Mouse (Mus musculus): Measurements from ENCODE around the gene Senp1. TPM values are rescaled to one million over a fixed set of nuclear protein-coding genes. Genes with fewer than 3 reads are reported as not detected.

Gene Senp1
- polyA plus RNA-seq, 1 experiment from 2014 or later, result 26.9 TPM

GRCm38 (mm10) chr15:98044387-98044786 is 49.2 kb downstream of the Senp1 start:
- Histone ChIP-seq H3K36me3 (peaks cover 93% of the 10 kb centered on the region), H3K9ac (no peak overlapping the region), H3K9me3 (replicated peaks) (0 out of 2 replicates have a peak, but pooled peaks cover 2% of the 10 kb centered on the region), H3K27me3 (replicated peaks) (no peaks in the 10 kb centered on the region), H3K4me2 (no peak overlapping the region), H3K4me1 (replicated peaks) (no peaks in the 10 kb centered on the region), H3K27ac (ENCODE audit: poor library complexity, severe bottlenecking) (no peak overlapping the region), H3K4me3 (no peak overlapping the region)
- ATAC-seq (ENCODE audit: insufficient number of reproducible peaks, low FRiP score), result no peak
- WGBS, result 89% methylated on average over 5 of the region's 5 CpGs

- no peaks in the 10 kb centered on the region for H3K27me3 ChIP-seq (replicated peaks)
- WGBS, result 85% methylated on average over 6 of the region's 6 CpGs
- H3K4me3 ChIP-seq, result no peak overlapping the region
- 0 out of 2 replicates have a peak, but pooled peaks cover 2% of the 10 kb centered on the region for H3K9me3 ChIP-seq (replicated peaks)
- H3K4me1 ChIP-seq (replicated peaks), result no peaks in the 10 kb centered on the region
- H3K9ac ChIP-seq, result no peak overlapping the region
- H3K4me2 ChIP-seq, result no peak overlapping the region
- no peak for ATAC-seq (ENCODE audit: insufficient number of reproducible peaks, low FRiP score)
- H3K27ac ChIP-seq (ENCODE audit: poor library complexity, severe bottlenecking), result no peak overlapping the region
- peaks cover 93% of the 10 kb centered on the region for H3K36me3 ChIP-seq
Observed at GRCm38 (mm10) chr15:98043967-98044366, 49.6 kb downstream of the Senp1 start.

GRCm38 (mm10) chr15:98042508-98042907 is 51.0 kb downstream of the Senp1 start:
- Histone ChIP-seq H3K9ac (no peak overlapping the region), H3K4me3 (no peak overlapping the region), H3K27ac (ENCODE audit: poor library complexity, severe bottlenecking) (no peak overlapping the region), H3K4me2 (no peak overlapping the region), H3K27me3 (replicated peaks) (no peaks in the 10 kb centered on the region), H3K36me3 (peaks cover 90% of the 10 kb centered on the region), H3K9me3 (replicated peaks) (0 out of 2 replicates have a peak, but pooled peaks cover 2% of the 10 kb centered on the region), H3K4me1 (replicated peaks) (no peaks in the 10 kb centered on the region)
- 84% methylated on average over 12 of the region's 12 CpGs for WGBS
- no peak for ATAC-seq (ENCODE audit: insufficient number of reproducible peaks, low FRiP score)

- Histone ChIP-seq H3K9ac (no peak overlapping the region), H3K9me3 (replicated peaks) (peaks cover 2% of the 10 kb centered on the region; the same call in 1 of the 2 replicates), H3K27ac (ENCODE audit: poor library complexity, severe bottlenecking) (no peak overlapping the region), H3K4me2 (no peak overlapping the region), H3K4me1 (replicated peaks) (peaks cover 12% of the 10 kb centered on the region), H3K4me3 (no peak overlapping the region), H3K36me3 (peaks cover 83% of the 10 kb centered on the region), H3K27me3 (replicated peaks) (no peaks in the 10 kb centered on the region)
- no peak for ATAC-seq (ENCODE audit: insufficient number of reproducible peaks, low FRiP score)
- WGBS, result 86% methylated on average over 10 of the region's 10 CpGs
Observed at GRCm38 (mm10) chr15:98039682-98040081, 53.9 kb downstream of the Senp1 start.

GRCm38 (mm10) chr15:98036578-98036977 is 57.0 kb downstream of the Senp1 start:
- 86% methylated on average over 5 of the region's 5 CpGs for WGBS
- ATAC-seq (ENCODE audit: insufficient number of reproducible peaks, low FRiP score), result no peak
- H3K9me3 ChIP-seq (replicated peaks), result no peaks in the 10 kb centered on the region; the same call in 1 of the 2 replicates
- peaks cover 12% of the 10 kb centered on the region for H3K4me1 ChIP-seq (replicated peaks)
- H3K27me3 ChIP-seq (replicated peaks), result no peaks in the 10 kb centered on the region
- H3K27ac ChIP-seq (ENCODE audit: poor library complexity, severe bottlenecking), result no peak overlapping the region
- H3K9ac ChIP-seq, result no peak overlapping the region
- no peak overlapping the region for H3K4me3 ChIP-seq
- H3K4me2 ChIP-seq, result no peak overlapping the region
- peaks cover 60% of the 10 kb centered on the region for H3K36me3 ChIP-seq

GRCm38 (mm10) chr15:98035076-98035755 is 58.3 kb downstream of the Senp1 start:
- Histone ChIP-seq H3K4me1 (replicated peaks) (peaks cover 16% of the 10 kb centered on the region), H3K9me3 (replicated peaks) (no peaks in the 10 kb centered on the region; the same call in 1 of the 2 replicates), H3K4me3 (no peak overlapping the region), H3K4me2 (no peak overlapping the region), H3K27ac (ENCODE audit: poor library complexity, severe bottlenecking) (no peak overlapping the region), H3K27me3 (replicated peaks) (no peaks in the 10 kb centered on the region), H3K36me3 (peaks cover 47% of the 10 kb centered on the region), H3K9ac (no peak overlapping the region)
- no peak for ATAC-seq (ENCODE audit: insufficient number of reproducible peaks, low FRiP score)
- WGBS, result 28% methylated on average over 3 of the region's 3 CpGs

GRCm38 (mm10) chr15:98033233-98033748 is 60.3 kb downstream of the Senp1 start:
- 81% methylated on average over 9 of the region's 9 CpGs for WGBS
- ATAC-seq (ENCODE audit: insufficient number of reproducible peaks, low FRiP score), result no peak

GRCm38 (mm10) chr15:98029798-98030197 is 63.7 kb downstream of the Senp1 start:
- H3K4me1 ChIP-seq (replicated peaks), result peaks cover 42% of the 10 kb centered on the region
- H3K36me3 ChIP-seq, result peaks cover 4% of the 10 kb centered on the region; the same call in 1 of the 2 replicates
- WGBS, result 75% methylated on average over 6 of the region's 6 CpGs
- ATAC-seq (ENCODE audit: insufficient number of reproducible peaks, low FRiP score), result no peak
- H3K4me3 ChIP-seq, result no peak overlapping the region
- no peak overlapping the region for H3K4me2 ChIP-seq
- H3K27me3 ChIP-seq (replicated peaks), result no peaks in the 10 kb centered on the region
- no peaks in the 10 kb centered on the region for H3K9me3 ChIP-seq (replicated peaks)
- no peak overlapping the region for H3K9ac ChIP-seq
- no peak overlapping the region for H3K27ac ChIP-seq (ENCODE audit: poor library complexity, severe bottlenecking)

More at GRCm38 (mm10) chr15:98033233-98033748, 60.3 kb downstream of the Senp1 start:
- H3K9me3 ChIP-seq (replicated peaks), result no peaks in the 10 kb centered on the region; the same call in 1 of the 2 replicates
- no peak overlapping the region for H3K4me2 ChIP-seq
- no peaks in the 10 kb centered on the region for H3K27me3 ChIP-seq (replicated peaks)
- no peak overlapping the region for H3K27ac ChIP-seq (ENCODE audit: poor library complexity, severe bottlenecking)
- H3K36me3 ChIP-seq, result peaks cover 30% of the 10 kb centered on the region
- H3K9ac ChIP-seq, result no peak overlapping the region
- no peak overlapping the region for H3K4me3 ChIP-seq
- peaks cover 19% of the 10 kb centered on the region for H3K4me1 ChIP-seq (replicated peaks)

- no peak overlapping the region for H3K4me3 ChIP-seq
- peaks cover 42% of the 10 kb centered on the region for H3K4me1 ChIP-seq (replicated peaks)
- H3K9ac ChIP-seq, result peak overlapping the region; percentile 11; the same call in 1 of the 2 replicates
- no peaks in the 10 kb centered on the region; the same call in 1 of the 2 replicates for H3K36me3 ChIP-seq
- 0 out of 2 replicates have a peak, but pooled peaks cover 6% of the 10 kb centered on the region for H3K27me3 ChIP-seq (replicated peaks)
- no peak for ATAC-seq (ENCODE audit: insufficient number of reproducible peaks, low FRiP score)
- WGBS, result 27% methylated on average over 12 of the region's 12 CpGs
- no peaks in the 10 kb centered on the region for H3K9me3 ChIP-seq (replicated peaks)
- peak overlapping the region; percentile 44 for H3K27ac ChIP-seq (ENCODE audit: poor library complexity, severe bottlenecking)
- H3K4me2 ChIP-seq, result no peak overlapping the region
Observed at GRCm38 (mm10) chr15:98026967-98027904, 66.3 kb downstream of the Senp1 start.

- H3K4me1 ChIP-seq (replicated peaks), result peaks cover 38% of the 10 kb centered on the region
- H3K4me2 ChIP-seq, result no peak overlapping the region
- H3K36me3 ChIP-seq, result no peaks in the 10 kb centered on the region
- no peak overlapping the region for H3K9ac ChIP-seq
- 35% methylated on average over 4 of the region's 4 CpGs for WGBS
- H3K9me3 ChIP-seq (replicated peaks), result no peaks in the 10 kb centered on the region
- H3K27me3 ChIP-seq (replicated peaks), result 0 out of 2 replicates have a peak, but pooled peaks cover 6% of the 10 kb centered on the region
- no peak for ATAC-seq (ENCODE audit: insufficient number of reproducible peaks, low FRiP score)
- peak overlapping the region; percentile 25; the same call in 1 of the 2 replicates for H3K27ac ChIP-seq (ENCODE audit: poor library complexity, severe bottlenecking)
- no peak overlapping the region for H3K4me3 ChIP-seq
Observed at GRCm38 (mm10) chr15:98025611-98026010, 67.9 kb downstream of the Senp1 start.

GRCm38 (mm10) chr15:98023137-98023536 is 70.4 kb downstream of the Senp1 start:
- H3K27me3 ChIP-seq (replicated peaks), result 0 out of 2 replicates have a peak, but pooled peaks cover 6% of the 10 kb centered on the region
- no peaks in the 10 kb centered on the region for H3K9me3 ChIP-seq (replicated peaks)
- peaks cover 33% of the 10 kb centered on the region for H3K4me1 ChIP-seq (replicated peaks)
- WGBS, result 34% methylated on average over 3 of the region's 3 CpGs
- no peak for ATAC-seq (ENCODE audit: insufficient number of reproducible peaks, low FRiP score)
- H3K4me3 ChIP-seq, result no peak overlapping the region
- H3K36me3 ChIP-seq, result no peaks in the 10 kb centered on the region
- H3K9ac ChIP-seq, result no peak overlapping the region
- no peak overlapping the region for H3K27ac ChIP-seq (ENCODE audit: poor library complexity, severe bottlenecking)
- no peak overlapping the region for H3K4me2 ChIP-seq
